Mouse (Mus musculus) retina, postnatal 7 days (tissue): ENCODE measurements around the gene Il2.

ENCODE experiments used
- DNase-seq: peaks from one replicate; pipeline ENCODE4 v3.0.0-alpha.2; 2012; ENCODE audit warnings: low read depth, low spot score

Il2 gene

DNA sequence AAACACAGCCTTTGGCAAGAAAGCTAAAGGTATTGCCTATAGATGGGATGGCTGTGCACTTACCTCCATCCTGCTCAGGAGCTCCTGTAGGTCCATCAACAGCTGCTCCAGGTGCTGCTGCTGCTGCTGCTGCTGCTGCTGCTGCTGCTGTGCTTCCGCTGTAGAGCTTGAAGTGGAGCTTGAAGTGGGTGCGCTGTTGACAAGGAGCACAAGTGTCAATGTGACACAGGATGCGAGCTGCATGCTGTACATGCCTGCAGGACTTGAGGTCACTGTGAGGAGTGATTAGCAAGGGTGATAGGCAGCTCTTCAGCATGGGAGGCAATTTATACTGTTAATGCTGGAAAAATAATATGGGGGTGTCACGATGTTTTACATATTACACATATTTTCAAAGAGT, at the start of gene Il2:
Il2 (minus strand) TSS at position 305 of the 400 bp plus-strand sequence.
- DNase-seq: no peak

DNA sequence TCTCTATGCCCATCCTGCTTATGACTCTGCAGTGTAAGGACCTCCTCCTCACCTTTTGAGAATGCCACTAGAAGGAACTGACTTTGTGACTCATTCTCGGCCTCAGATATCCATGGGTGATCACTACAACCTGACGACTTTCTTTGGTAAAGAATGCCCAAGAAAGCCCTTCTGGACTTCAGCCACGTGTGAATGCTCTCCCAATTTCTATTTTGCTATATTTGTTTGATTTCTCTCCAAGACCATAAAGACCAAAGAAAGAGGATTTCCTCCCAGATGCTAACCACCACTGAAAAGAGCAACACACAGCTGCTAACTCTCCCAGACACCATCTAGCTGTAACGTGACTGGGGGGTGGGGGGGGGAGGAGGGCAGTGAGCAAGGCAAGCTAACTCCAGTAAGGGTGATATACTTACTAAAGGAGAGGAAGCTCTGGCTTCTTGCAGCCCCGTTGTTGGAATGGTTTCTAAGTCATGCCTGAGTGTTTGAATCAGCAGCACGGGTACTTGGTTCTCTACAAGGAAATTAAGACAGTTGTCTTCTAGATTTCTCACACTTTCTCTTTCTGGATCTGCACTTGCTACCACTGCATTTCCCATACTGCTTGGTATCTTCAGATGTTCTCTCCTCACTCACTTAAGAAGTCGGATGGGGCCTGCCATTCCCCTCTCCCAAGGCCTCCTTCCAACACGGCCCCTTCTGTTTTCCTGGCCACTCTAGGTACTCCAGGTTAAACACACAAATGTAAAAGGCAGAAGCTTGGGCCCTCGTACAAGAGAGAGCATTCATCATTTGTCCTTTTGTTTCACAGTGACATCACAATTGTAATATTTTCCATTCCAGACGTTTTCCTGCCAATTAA, 49.2 kb upstream of the Il2 start:
- DNase-seq: no peak

GRCm38 (mm10) chr3:37173285-37173684, 47.5 kb upstream of the Il2 start:
- DNase-seq: no peak

GRCm38 (mm10) chr3:37169283-37169682, 43.5 kb upstream of the Il2 start:
- DNase-seq: no peak

DNA sequence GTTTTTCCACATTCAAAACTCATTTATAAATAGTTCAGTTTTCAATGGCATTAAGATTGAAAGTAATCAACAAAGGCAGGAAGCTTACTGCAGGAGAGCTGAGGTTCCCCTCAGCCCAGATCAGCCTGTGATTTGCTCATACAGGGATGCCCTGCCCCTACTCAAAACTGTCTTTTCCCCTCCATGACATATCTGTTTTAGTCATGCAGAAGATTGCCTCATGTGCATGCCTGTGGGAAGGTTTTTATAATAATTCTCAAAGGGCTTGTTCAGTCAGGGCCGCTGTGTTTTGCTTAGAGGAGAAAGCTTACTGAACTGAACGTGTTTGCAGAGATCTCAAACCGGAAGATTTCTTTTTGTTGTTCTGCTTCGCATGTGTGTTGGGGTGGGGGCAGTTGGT, 35.3 kb upstream of the Il2 start:
- DNase-seq: no peak

- no peak for DNase-seq
Measured at GRCm38 (mm10) chr3:37158246-37158645, 32.5 kb upstream of the Il2 start.

DNA sequence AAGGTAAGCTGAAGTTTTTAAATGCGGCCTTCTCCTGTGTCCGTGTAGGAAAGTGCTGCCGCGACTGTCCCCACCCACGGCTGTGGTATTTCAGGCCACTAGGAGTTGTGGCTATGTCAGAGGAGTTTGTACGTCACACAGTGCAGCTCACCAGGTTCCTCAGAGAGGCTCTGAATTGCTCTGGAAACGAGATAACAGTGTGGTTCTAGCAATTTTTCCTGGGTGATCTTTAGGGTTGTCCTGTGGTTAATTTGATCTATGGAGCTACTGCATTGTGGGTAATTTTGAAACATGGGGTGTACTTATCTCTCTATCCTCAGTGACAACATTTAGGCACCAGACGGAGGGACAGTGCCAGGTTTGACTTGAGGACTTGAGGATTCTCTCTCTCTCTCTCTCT, 31.3 kb upstream of the Il2 start:
- DNase-seq: no peak

DNA sequence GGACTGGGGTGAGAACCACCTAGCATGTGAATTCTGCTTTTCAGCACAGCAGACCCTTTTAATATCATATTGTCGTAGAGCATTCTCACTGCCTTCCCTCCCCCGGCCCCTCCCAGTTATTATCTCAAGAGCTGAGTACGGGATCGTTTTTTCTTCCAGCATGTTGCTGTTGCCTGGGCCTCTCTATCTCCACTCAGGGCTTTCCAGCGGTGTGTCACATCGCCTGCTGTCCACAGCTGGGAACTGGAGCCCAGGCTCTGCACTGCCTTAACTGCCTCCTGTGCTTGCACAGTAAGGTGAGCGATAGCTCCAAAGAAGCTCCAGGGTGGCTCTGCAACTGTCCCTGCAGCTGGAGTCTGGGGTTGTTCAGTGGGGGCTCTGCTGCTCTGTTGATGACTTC, 28.6 kb upstream of the Il2 start:
- no peak for DNase-seq

GRCm38 (mm10) chr3:37153004-37153403, 27.2 kb upstream of the Il2 start:
- no peak for DNase-seq

DNA sequence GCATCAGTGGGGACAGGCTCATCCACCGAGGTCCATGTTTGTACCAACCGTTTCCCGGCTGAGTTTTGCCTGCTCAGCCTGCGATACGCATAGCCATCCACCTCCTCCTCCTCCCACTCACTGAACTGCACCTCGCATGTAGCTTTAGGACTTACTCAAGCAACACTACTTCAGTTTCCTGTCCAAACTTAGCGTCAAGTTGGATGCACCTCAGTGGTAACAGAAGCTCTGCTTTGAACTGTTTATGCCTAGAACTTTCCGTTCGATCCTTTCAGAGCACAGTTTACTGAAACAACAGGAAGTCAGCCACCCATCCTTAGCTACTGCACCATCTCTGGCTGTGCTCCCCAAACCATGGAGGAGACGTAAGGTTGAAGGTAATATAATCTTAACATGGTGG, 26.5 kb upstream of the Il2 start:
- DNase-seq: no peak

GRCm38 (mm10) chr3:37146810-37147209, 21.1 kb upstream of the Il2 start:
- DNase-seq: no peak

GRCm38 (mm10) chr3:37146406-37146805, 20.6 kb upstream of the Il2 start:
- no peak for DNase-seq

GRCm38 (mm10) chr3:37144979-37145378, 19.2 kb upstream of the Il2 start:
- no peak for DNase-seq

- DNase-seq: no peak
Measured at GRCm38 (mm10) chr3:37141827-37142226, 16.1 kb upstream of the Il2 start.

- no peak for DNase-seq
Measured at GRCm38 (mm10) chr3:37140168-37140906, 14.6 kb upstream of the Il2 start.

GRCm38 (mm10) chr3:37139192-37139591, 13.4 kb upstream of the Il2 start:
- DNase-seq: no peak

DNA sequence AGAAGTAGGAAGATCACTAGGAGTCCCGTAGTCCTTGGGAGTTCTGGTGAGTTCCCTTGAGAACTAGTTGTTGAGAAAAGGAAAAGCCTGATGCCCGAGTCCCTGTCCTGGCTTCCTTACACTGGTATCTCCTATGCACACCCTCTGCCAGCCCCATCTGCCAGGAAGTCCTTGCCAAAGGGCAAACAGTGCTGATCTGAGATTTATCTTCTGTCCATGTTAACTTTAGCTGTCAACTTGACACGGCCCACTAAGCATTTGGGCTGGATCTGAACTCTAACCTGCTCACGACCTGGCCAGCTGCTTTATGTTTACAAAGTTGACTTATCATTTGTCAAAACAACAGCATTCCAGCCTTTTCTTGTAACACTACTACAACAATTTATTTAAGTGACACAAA, 11.5 kb upstream of the Il2 start:
- no peak for DNase-seq

DNA sequence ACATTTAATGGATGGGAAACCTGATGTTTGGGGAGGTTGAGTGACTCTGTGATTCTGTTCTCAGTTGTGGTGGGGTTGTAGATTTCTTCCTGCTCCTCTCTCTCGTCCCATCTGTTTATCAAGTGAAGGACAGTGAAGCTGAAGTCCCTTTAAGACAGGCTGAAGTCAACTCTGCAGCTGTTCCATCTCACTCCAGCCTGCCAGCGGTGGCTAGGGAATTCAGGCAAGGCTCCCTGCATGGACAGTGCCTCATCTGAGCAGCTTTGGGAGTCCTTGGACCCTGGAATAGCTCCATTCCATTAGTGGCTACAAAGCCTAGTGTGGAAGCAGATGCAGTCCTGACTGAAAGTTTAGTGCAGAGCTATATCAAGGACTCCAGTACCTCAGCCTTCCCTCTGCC, 3.3 kb upstream of the Il2 start:
- DNase-seq: no peak

DNA sequence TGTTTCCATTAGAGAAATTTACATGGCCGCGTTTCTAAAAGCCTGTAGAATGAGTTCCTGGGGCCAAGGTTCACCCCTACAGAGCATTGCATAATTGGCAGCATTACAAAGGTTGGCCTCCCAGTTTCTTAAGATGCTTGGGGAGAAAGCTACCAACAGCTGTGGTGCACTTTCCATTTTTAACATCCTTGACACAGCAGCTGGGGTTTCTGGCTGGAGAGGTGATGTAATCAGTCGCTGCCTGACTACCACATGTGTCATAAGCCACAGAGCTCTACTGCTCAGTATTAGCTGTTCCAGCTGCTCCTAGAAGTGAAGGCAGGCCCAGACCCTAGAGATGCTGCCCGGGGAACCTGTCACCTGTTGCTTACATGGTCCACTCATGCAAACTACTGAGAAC, 2.5 kb upstream of the Il2 start:
- DNase-seq: no peak

DNA sequence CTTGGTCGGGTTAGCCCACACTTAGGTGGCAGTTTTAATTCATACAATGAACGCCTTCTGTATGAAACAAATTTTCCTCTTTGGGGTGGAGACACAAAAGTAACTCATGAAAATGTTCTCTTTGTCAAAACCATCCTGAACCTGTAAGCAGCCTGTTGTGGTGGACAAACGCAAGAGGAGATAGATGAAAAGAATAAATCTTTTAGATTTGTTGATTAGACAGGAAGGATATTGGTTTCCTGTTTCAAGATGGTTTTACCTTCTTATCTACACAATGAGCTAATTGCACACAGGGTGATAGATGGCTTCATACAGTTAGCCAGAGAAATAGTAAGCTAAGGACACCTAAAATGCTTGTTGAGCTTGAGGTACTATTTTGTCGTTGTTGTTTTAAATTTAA, 403 bp upstream of the Il2 start:
- no peak for DNase-seq

GRCm38 (mm10) chr3:37090721-37091120, 35.0 kb downstream of the Il2 start:
- DNase-seq: no peak

DNA sequence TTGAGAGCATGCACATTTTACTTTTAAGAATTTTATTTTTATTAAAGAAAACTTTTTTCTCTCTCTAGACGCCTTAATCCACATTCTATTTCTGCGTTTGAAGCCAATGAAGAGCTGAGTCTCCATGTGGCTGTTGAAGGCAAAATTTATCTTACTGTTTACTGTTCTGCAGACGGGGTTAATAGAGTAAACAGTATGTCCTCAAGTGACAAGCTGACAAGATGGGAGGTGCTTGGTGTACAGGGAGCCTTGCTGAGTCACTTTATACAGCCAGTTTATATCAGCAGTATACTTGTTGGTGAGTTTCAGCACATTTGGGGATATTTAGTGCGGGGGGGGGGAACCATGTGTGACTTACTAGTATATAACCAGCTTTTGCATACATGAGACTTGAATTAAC, 40.9 kb downstream of the Il2 start:
- DNase-seq: no peak

DNA sequence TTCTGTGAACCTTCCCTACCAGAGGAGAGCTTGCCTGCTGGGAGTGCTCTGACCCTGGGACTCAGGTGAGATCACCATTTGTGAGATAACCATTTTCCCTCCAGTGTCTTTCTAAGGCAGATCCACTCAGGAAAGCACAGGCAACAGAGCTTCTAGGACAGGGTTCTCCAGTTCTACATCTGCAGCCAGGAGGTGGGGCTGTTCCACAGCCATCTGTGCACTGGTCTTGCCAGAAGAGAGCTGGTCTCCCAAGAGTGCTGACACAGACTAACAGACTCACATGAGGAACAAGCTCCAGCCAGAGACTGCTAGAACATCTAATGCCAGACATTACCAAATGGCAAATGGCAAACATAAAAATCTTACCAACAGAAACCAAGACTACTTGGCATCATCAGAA, 52.5 kb downstream of the Il2 start:
- no peak for DNase-seq
